Mouse (Mus musculus) testis, adult 2 months (tissue): ENCODE results near the gene Npm1.

Source experiments
- CTCF ChIP-seq: fragments of 200-500 bp; IDR thresholded peaks from 2 replicates; pipeline ENCODE4 v1.5.1; 2012; ENCODE audit warnings: low read depth, mild to moderate bottlenecking, inconsistent platforms, low read length, moderate library complexity; ENCODE audit not compliant: control insufficient read depth, insufficient read depth, insufficient replicate concordance
- POLR2A ChIP-seq: fragments of 200-500 bp; IDR thresholded peaks from 2 replicates; pipeline ENCODE4 v1.6.1; 2012; ENCODE audit warnings: low read depth, mild to moderate bottlenecking, inconsistent platforms, low read length, moderate library complexity; ENCODE audit not compliant: control insufficient read depth

- TF ChIP-seq CTCF, result no peak
- TF ChIP-seq POLR2A, result no peak
Measured at GRCm38 (mm10) chr11:33134391-33134986, 28.5 kb downstream of the Npm1 start.
